Mouse (Mus musculus): ENCODE measurements around the gene Trim40.

DNA sequence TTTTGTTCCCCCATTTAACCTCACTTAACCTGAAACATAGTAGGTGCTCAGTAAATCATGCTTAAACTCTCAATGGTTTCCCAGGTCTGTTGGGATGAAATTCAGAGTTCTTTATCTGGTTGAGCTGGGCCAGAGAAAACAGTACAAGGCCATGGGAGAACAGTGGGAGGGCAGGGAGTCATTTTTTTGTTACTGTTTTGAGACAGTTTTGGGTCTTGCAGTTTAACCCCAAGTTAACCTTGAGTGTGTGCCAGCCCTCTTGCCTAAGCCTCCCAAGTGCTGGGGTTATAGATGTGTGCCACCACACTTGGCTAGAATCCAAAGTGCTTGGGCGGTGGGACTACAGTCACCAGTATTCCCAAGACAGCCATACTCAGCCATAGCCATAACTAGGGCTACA lies 45.2 kb downstream of the Trim40 start:
- TF ChIP-seq POLR2A (IDR thresholded peaks at IDR 0.05; ENCODE audit: insufficient read depth, low read depth, low read length) (no peak), CTCF (IDR thresholded peaks at IDR 0.05; ENCODE audit: insufficient read depth, low read depth, low read length) (no peak)
